Mouse (Mus musculus): ENCODE data around the gene Edar. TPM values are rescaled to one million over a fixed set of nuclear protein-coding genes. Genes with fewer than 3 reads are reported as not detected.

Edar gene
- total RNA-seq, 2 experiments from 2014 or later, result 0.13 to 0.15 TPM

DNA sequence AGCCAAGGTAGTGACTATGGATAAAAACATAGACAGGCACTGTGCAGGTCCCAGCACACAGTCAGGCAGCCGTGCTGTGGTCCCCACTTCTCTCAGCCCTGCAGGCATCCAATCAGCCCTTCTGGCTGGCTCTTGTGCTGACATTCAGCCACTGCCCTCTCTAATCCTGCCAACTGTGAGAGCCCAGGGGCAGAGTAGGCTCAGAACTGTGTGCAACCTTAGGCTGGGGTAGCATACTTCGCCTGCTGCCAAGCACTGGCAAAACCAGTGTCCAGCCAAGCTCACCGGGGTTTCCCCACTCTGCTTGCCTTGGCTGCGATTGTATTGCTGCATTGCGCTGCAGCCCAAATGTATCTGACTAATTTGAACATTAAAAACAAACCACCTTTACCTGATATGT is 11.6 kb downstream of the Edar start:
- Histone ChIP-seq H3K27ac (no peak overlapping the region), H3K4me3 (no peak overlapping the region)
- no peak for TF ChIP-seq CTCF (conservative IDR thresholded peaks at IDR 0.05)
- DNase-seq (ENCODE audit: low spot score in 2 of 2), result peak; percentile 16 to 28

DNA sequence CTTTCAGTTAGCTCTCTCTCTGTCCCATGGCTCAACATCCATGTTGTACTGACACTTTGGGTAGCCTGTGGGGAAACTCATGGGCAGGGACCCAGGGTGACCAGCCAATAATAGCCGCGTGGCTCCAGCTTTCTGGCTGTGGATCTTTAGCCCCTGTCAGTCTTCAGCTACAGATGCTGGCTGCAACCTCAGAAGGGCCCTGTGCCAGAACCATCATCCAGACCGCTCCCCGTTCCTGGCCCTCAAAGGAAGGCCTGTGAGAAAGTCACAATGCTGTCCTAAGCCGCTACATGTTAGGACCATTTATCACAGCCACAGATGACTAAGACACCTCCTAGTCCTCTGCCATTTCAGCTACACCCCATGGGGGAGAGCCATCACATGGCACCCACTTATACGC is 12.0 kb downstream of the Edar start:
- Histone ChIP-seq H3K4me3 (no peak overlapping the region), H3K27ac (no peak overlapping the region)
- TF ChIP-seq CTCF (conservative IDR thresholded peaks at IDR 0.05), result no peak
- peak in 1 of 2 experiments; percentile 19 for DNase-seq (ENCODE audit: low spot score in 2 of 2)

DNA sequence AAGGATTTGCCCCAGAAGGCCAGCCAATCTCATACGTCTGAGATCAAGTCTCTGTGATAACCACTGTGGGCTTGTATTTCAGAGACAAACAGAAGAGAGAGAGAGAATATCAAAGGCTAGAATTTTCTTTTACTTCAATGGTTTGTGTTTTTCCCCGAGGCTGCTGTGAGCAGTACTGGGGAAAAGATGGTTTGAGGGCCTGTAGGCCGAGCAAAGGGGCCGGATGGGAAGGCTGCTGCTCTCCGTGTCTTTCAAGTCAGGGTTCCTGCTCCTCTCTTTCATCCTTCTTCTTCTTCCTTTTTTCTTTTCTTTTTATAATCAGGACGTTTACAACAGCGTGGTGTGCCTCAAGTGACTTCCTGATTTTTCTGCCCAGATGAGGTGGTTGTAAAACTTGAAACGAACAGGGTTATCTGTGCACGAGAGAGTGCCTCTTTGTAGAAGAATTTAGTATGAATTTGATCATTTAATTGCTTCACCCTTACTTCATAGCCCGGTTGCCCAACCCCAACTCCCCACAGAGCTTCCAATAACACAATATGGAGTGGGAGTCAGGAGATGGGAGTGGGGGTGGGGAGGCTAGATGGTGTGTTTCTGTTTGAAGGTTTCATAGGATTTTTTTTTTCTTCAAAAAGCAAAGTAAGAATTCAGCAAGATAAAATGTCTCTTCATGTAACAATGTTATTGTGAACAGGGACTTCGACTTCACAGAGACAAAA is 16.0 kb downstream of the Edar start:
- Histone ChIP-seq H3K27ac (no peak overlapping the region), H3K4me3 (no peak overlapping the region)
- no peak for TF ChIP-seq CTCF (conservative IDR thresholded peaks at IDR 0.05)
- no peak for DNase-seq (ENCODE audit: low spot score in 2 of 2)

DNA sequence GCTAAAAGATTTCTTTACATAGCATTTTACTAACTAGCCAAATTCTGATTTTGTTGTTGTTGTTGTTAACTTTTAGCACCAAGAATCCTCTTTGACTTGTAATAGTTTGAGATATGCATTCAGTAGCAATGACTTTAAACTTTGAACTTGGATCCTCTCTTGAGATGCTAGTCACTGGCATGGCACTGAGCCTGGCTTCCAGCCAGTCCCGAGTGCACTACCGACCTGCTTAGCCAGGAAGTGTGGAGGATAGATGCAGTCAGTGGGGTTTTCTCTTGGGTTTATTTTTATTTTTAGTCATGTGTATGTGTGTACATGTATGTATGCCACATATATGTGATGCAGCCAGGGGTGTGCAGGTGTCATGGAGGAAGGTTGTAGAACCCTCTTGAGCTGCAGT is 17.7 kb downstream of the Edar start:
- DNase-seq (ENCODE audit: low spot score in 2 of 2), result no peak
- Histone ChIP-seq H3K27ac (no peak overlapping the region), H3K4me3 (no peak overlapping the region)
- no peak for TF ChIP-seq CTCF (conservative IDR thresholded peaks at IDR 0.05)

DNA sequence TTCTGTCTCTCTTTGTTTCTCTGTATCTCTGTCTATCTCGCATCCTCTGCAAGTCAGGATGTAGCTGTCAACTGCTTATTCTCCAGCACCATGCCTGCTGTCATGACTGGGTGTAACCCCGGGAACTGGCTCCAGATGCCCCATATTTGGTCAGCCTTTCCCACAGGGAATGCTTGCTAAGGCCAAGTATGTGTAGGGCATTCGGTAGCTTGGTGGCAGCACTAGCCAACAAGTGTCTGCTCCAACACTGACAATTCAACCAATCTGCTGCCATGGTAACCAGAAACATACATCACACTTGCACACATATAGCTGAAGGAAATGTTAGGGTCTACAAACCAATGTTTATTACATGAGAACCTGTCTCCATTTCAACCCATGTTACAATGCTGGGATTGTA is 21.8 kb downstream of the Edar start:
- DNase-seq (ENCODE audit: low spot score in 2 of 2), result no peak
- TF ChIP-seq CTCF (conservative IDR thresholded peaks at IDR 0.05), result no peak
- H3K27ac ChIP-seq, result no peak overlapping the region
- H3K4me3 ChIP-seq, result no peak overlapping the region

DNA sequence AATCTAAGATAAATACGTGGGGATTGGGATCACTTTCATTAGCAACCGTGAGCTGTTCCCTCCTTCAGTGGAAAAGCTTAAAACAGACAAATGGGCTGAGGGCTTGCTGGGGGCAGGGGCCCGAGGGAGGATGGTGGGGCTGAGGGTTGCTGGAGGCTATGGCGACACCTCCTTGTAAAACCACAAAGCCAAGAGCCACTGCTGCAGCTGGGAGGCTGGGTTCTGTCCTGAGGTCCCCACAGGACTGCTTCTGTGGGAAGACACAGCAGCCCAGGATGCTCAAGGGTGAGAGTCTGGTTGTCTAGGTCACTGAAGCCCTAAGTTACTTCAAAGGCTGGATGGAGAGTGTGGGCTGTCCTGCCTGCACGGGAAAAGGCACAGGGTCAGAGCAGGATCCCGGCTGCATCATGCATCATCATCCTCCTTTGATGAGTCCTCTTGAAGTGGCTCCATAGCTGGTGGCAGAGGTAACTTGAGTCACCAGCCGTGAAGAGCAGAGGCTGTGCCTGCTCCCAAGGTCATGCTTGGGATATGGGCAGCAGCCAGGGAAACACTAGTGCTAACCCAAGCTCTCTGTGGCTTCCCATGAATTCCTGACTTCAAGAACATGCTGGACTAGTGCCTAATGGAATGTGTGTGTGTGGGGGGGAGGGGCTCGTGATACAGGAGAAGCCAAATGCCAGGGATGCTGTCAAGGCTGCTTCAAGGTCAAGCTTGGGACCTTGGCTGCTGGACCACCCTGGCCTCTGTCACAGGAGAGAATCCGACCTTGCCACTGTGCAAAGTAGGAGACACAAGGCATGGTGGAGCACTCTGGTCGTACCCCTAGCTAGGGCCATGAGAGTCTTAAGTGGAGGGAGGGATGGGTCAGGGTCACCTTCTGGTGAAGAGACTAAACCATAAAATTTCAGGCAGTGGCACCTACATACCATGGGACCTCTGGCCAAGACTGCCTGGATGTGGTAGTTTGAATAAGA is 22.7 kb downstream of the Edar start:
- no peak for DNase-seq (ENCODE audit: low spot score in 2 of 2)
- Histone ChIP-seq H3K4me3 (no peak overlapping the region), H3K27ac (no peak overlapping the region)
- TF ChIP-seq CTCF (conservative IDR thresholded peaks at IDR 0.05), result no peak

DNA sequence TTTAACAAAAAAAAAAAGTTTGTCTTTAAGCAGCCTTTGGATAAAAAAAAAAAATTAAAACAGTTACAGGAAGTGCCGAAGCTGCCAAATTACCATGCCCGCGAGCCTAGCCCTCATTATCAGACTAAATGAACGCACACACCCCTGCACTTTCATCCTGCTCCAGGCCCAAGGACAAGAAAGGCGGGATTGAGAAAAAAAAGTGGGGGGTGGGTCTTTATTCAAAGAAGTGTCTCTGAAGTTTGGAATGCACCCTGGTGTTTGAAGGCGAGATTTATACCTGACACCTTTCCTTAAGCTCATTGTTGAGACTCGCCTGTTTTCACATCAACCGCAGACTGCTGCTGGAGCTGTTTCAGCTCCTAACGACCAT is 23.4 kb downstream of the Edar start:
- Histone ChIP-seq H3K4me3 (no peak overlapping the region), H3K27ac (no peak overlapping the region)
- no peak for DNase-seq (ENCODE audit: low spot score in 2 of 2)
- no peak for TF ChIP-seq CTCF (conservative IDR thresholded peaks at IDR 0.05)

DNA sequence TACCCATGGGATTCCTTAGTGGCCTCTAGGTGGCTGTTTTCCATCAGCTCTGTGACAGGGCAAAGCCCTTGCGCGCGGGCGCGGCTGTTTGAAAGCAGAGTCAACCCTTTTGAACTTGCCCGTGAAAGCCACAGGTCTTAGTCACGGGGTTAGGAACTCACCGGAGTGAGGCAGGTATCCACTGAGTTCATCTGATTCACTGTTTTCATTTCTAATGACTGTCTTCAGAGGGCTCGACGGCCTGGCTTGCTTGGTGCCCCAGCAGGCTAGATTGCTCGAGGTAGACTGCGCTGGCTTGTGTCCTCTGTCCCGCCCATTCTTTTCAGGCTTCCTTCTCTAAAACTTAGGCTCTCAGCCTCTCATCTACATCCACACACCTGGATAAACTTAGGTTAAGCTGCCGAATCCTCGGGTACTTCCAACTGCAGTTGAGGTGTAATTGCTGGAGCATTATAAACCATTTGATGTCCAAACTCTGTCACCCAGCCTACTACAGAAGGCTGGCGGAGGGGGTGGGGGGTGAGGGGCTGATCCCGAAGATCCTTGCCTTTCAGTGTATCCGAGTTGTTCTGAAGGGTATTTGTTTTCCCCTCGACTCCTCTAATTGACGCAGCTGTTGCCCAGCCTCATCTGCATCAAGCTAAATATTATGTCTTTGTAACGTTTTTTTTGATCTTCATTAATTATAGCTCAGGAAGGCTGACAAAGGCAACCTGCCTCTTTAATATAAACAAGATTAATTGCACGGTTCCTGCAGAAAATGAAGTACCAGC is 24.0 kb downstream of the Edar start:
- DNase-seq (ENCODE audit: low spot score in 2 of 2), result no peak
- peak; percentile 10; the same call in 1 of the 2 replicates for TF ChIP-seq CTCF (conservative IDR thresholded peaks at IDR 0.05)
- Histone ChIP-seq H3K27ac (no peak overlapping the region), H3K4me3 (no peak overlapping the region)

DNA sequence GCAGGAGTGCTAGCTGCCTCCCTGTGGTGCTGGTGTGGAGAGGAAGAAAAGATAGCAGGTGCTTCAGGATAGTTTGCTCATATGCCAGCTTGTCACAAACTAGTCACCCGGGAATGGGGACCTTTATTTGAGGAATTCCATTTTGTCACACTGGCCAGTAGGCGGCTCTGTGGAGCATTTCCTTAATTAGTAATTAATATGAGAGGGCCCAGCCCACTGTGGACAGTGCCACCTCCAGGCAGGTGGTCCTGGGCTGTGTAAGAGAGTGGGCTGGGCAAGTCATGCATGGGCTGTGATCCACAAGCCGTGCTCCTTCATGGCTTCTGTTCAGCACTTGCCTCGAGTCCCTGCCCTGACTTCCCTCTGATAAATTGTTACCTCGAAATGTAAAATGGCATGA is 26.7 kb downstream of the Edar start:
- Histone ChIP-seq H3K27ac (no peak overlapping the region), H3K4me3 (no peak overlapping the region)
- DNase-seq (ENCODE audit: low spot score in 2 of 2), result no peak
- TF ChIP-seq CTCF (conservative IDR thresholded peaks at IDR 0.05), result peak; percentile 53

DNA sequence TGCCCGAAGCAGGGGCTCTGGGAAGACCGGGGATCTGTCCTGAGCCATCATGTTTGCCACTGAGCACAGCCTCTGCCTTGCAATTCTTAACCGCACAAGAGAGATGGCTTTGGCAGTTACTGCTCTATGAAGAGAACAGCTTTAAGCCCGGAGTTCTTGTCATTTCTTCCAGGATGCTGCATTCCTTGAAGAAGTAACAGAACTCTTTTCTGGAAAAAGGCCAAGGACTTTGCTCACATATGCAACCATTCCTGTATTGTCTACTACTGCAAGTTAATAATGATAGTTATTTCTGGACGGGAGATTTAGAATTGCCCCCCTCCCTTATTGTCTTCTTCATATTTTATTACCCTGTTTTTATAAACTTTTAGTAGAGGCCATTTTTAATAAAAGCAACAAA is 30.8 kb downstream of the Edar start:
- no peak overlapping the region for H3K27ac ChIP-seq
- no peak for TF ChIP-seq CTCF (conservative IDR thresholded peaks at IDR 0.05)
- H3K4me3 ChIP-seq, result no peak overlapping the region
- no peak for DNase-seq (ENCODE audit: low spot score in 2 of 2)

DNA sequence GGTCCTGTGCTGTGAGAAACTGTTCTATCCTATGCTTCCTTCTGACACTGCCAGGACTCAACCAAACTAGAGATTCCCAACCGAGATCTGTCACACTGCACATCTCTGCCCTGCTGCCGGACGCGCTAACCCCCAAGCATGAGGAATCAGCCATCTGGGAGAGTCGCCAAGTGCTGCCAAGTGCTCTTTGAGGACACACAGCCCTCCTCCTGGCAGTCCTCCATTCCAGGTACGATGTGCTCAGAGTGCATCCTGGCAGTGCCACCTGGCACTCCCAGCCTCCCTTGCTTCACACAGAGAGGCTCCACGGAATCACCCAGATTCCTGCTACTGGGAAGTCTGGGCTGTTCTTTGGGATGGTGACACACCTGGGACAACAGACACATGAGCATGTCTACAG is 31.3 kb downstream of the Edar start:
- no peak for DNase-seq (ENCODE audit: low spot score in 2 of 2)
- TF ChIP-seq CTCF (conservative IDR thresholded peaks at IDR 0.05), result no peak
- H3K4me3 ChIP-seq, result no peak overlapping the region
- no peak overlapping the region for H3K27ac ChIP-seq

DNA sequence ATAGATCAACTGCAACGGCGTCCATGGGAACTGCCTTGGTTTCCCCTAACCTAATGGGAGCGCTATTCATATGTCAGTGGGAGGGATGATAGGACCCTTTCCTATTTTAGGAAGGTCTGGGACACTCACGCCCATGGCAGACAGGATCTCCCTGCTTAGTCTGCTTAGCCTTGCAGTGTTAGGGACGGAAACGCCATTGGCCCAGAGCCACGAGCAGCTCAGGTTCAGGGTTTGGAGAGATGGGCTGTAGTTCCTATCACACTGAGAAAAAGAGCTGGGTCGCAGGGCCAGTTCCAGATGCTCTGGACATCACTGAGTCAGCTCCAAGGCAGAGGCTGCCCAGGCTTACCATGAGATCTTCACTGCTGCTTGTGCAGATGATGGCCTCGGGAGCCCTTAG is 32.5 kb downstream of the Edar start:
- no peak for DNase-seq (ENCODE audit: low spot score in 2 of 2)
- Histone ChIP-seq H3K27ac (no peak overlapping the region), H3K4me3 (no peak overlapping the region)
- no peak for TF ChIP-seq CTCF (conservative IDR thresholded peaks at IDR 0.05)

DNA sequence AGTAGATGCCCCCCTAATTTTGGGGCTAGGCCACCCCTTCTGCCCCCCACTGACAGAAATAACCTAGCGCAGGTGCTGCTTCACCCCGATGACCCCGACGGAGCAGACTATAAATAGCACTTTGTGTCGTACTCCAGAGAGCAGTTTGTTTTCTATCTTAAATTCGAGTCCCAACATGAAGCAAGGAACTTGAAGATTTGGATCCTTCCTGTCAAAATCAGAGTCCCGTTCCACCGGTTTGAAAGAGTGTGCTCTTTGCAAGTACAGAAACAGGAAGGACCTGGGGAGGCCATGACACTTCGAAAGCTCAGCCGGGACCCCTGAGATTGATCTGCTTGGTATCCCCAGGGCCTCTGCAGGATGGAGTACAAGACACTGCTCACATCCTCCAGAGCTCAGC is 33.8 kb downstream of the Edar start:
- Histone ChIP-seq H3K4me3 (no peak overlapping the region), H3K27ac (no peak overlapping the region)
- no peak for DNase-seq (ENCODE audit: low spot score in 2 of 2)
- TF ChIP-seq CTCF (conservative IDR thresholded peaks at IDR 0.05), result no peak
